Mouse (Mus musculus) limb, embryonic 11.5 days (tissue): Measurements from ENCODE around the gene B3gnt9. TPM values are rescaled to one million over a fixed set of nuclear protein-coding genes. Genes with fewer than 3 reads are reported as not detected.

Source experiments
- ATAC-seq: fragments of 200-750 bp; cut with Nextera tagmentation; 2 replicates; pipeline ENCODE4 v1.8.0; 2017; ENCODE audit warnings: low read depth; ENCODE audit not compliant: insufficient number of reproducible peaks, low FRiP score, low TSS enrichment
- DNase-seq: peaks from one replicate; pipeline ENCODE4 v3.0.0-alpha.2; 2015; ENCODE audit warnings: low spot score
- H3K27ac ChIP-seq: fragments of 300-500 bp; sonication (generic); replicated peaks from 2 replicates; pipeline ENCODE4 v1.5.1; 2014; ENCODE audit warnings: low read depth, mild to moderate bottlenecking, low read length
- H3K27me3 ChIP-seq: fragments of 300-500 bp; sonication (generic); 2 replicates; pipeline ENCODE4 v1.6.1; 2014; ENCODE audit warnings: mild to moderate bottlenecking, low read length, mixed read lengths; ENCODE audit not compliant: control insufficient read depth, insufficient read depth
- H3K36me3 ChIP-seq: fragments of 300-500 bp; sonication (generic); 2 replicates; pipeline ENCODE4 v1.6.1; 2014; ENCODE audit warnings: mild to moderate bottlenecking, low read length, moderate library complexity, mixed read lengths; ENCODE audit not compliant: control insufficient read depth, insufficient read depth
- H3K4me1 ChIP-seq: fragments of 300-500 bp; sonication (generic); 2 replicates; pipeline ENCODE4 v1.6.1; 2014; ENCODE audit warnings: low read length, mixed read lengths; ENCODE audit not compliant: control insufficient read depth, insufficient read depth
- H3K4me2 ChIP-seq: fragments of 300-500 bp; sonication (generic); 2 replicates; pipeline ENCODE4 v1.6.1; 2014; ENCODE audit warnings: low read depth, mild to moderate bottlenecking, moderate library complexity; ENCODE audit not compliant: severe bottlenecking
- H3K4me3 ChIP-seq: fragments of 300-500 bp; sonication (generic); 2 replicates; pipeline ENCODE4 v1.5.1; 2014; ENCODE audit warnings: low read depth, low read length
- H3K9ac ChIP-seq: fragments of 300-500 bp; sonication (generic); 2 replicates; pipeline ENCODE4 v1.6.1; 2014; ENCODE audit warnings: mild to moderate bottlenecking, low read length
- H3K9me3 ChIP-seq: fragments of 300-500 bp; sonication (generic); 2 replicates; pipeline ENCODE4 v1.6.1; 2016; ENCODE audit warnings: low read length; ENCODE audit not compliant: control insufficient read depth
- WGBS: fragments of 180-500 bp; shearing (Covaris S2); extraction: QIAGEN DNeasy Blood & Tissue Kit; methylation state at CpG from one replicate; pipeline ENCODE4 v1.1.7; 2014; 5-methylcytosine and 5-hydroxymethylcytosine counted together
- polyA plus RNA-seq: library from polyadenylated mRNA; unstranded; fragments of >200 nt; fragmentation: Nextera tagmentation; extraction: Ambion mirVana; gene quantifications from 2 replicates; pipeline ENCODE4 v1.2.1, GENCODE M21; 2014

B3gnt9 gene
- polyA plus RNA-seq, 1 experiment from 2014 or later, result 2.4 TPM

- 4% methylated on average over 30 of the region's 30 CpGs for WGBS
- Histone ChIP-seq H3K9ac (no peak overlapping the region), H3K27me3 (peaks cover 55% of the 10 kb centered on the region), H3K4me3 (peak overlapping the region; percentile 26), H3K9me3 (no peaks in the 10 kb centered on the region), H3K4me2 (peak overlapping the region; percentile 60), H3K4me1 (peaks cover 12% of the 10 kb centered on the region), H3K36me3 (no peaks in the 10 kb centered on the region), H3K27ac (no peak overlapping the region)
- ATAC-seq (peak; percentile 7; the same call in 1 of the 2 replicates), DNase-seq (peak; percentile 88)
Observed at GRCm38 (mm10) chr8:105259721-105260320, 4.9 kb upstream of the B3gnt9 start.

GRCm38 (mm10) chr8:105258911-105259720 is 4.2 kb upstream of the B3gnt9 start:
- H3K4me1 ChIP-seq, result peaks cover 11% of the 10 kb centered on the region
- peak; percentile 68 for DNase-seq
- ATAC-seq, result peak; percentile 11; the same call in 1 of the 2 replicates
- no peak overlapping the region for H3K27ac ChIP-seq
- peak overlapping the region; percentile 26 for H3K4me3 ChIP-seq
- 3% methylated on average over 55 of the region's 55 CpGs for WGBS
- peaks cover 52% of the 10 kb centered on the region for H3K27me3 ChIP-seq
- no peaks in the 10 kb centered on the region for H3K9me3 ChIP-seq
- H3K36me3 ChIP-seq, result no peaks in the 10 kb centered on the region
- no peak overlapping the region for H3K9ac ChIP-seq
- H3K4me2 ChIP-seq, result peak overlapping the region; percentile 60

GRCm38 (mm10) chr8:105257318-105258114 is 2.6 kb upstream of the B3gnt9 start:
- Histone ChIP-seq H3K4me3 (no peak overlapping the region), H3K27ac (no peak overlapping the region), H3K4me2 (no peak overlapping the region), H3K9ac (no peak overlapping the region), H3K36me3 (no peaks in the 10 kb centered on the region), H3K4me1 (peaks cover 11% of the 10 kb centered on the region), H3K27me3 (peaks cover 42% of the 10 kb centered on the region), H3K9me3 (no peaks in the 10 kb centered on the region)
- DNase-seq, result no peak
- ATAC-seq, result no peak
- 68% methylated on average over 7 of the region's 7 CpGs for WGBS

- Histone ChIP-seq H3K4me3 (peak overlapping the region; percentile 61), H3K36me3 (peaks cover 11% of the 10 kb centered on the region), H3K27me3 (peaks cover 27% of the 10 kb centered on the region), H3K4me2 (peak overlapping the region; percentile 98), H3K4me1 (peaks cover 8% of the 10 kb centered on the region), H3K9me3 (no peaks in the 10 kb centered on the region), H3K9ac (peak overlapping the region; percentile 68), H3K27ac (no peak overlapping the region)
- WGBS, result under 1% methylated on average over 67 of the region's 74 CpGs
- ATAC-seq (peak; percentile 79), DNase-seq (peak; percentile 95)
Observed at GRCm38 (mm10) chr8:105254152-105254965, 594 bp downstream of the B3gnt9 start.

- Histone ChIP-seq H3K36me3 (peaks cover 14% of the 10 kb centered on the region), H3K4me1 (peaks cover 6% of the 10 kb centered on the region), H3K9ac (no peak overlapping the region), H3K9me3 (no peaks in the 10 kb centered on the region), H3K27me3 (peaks cover 21% of the 10 kb centered on the region), H3K4me2 (peak overlapping the region; percentile 98), H3K4me3 (peak overlapping the region; percentile 61), H3K27ac (no peak overlapping the region)
- DNase-seq (no peak), ATAC-seq (peak; percentile 14; the same call in 1 of the 2 replicates)
- WGBS, result 39% methylated on average over 20 of the region's 20 CpGs
Observed at GRCm38 (mm10) chr8:105253766-105254151, 1.2 kb downstream of the B3gnt9 start.

- 88% methylated on average over 10 of the region's 10 CpGs for WGBS
- Histone ChIP-seq H3K4me3 (no peak overlapping the region), H3K4me2 (no peak overlapping the region)
Observed at GRCm38 (mm10) chr8:105252680-105253537, 2.0 kb downstream of the B3gnt9 start.

GRCm38 (mm10) chr8:105251954-105252353 is 3.0 kb downstream of the B3gnt9 start:
- Histone ChIP-seq H3K4me2 (no peak overlapping the region), H3K4me3 (no peak overlapping the region), H3K9me3 (no peaks in the 10 kb centered on the region), H3K36me3 (peaks cover 16% of the 10 kb centered on the region), H3K27me3 (peaks cover 7% of the 10 kb centered on the region; the same call in 1 of the 2 replicates), H3K27ac (no peak overlapping the region), H3K4me1 (peaks cover 5% of the 10 kb centered on the region; the same call in 1 of the 2 replicates), H3K9ac (no peak overlapping the region)
- DNase-seq, result no peak
- ATAC-seq, result no peak
- 96% methylated on average over 6 of the region's 6 CpGs for WGBS

More at GRCm38 (mm10) chr8:105252680-105253537, 2.0 kb downstream of the B3gnt9 start:
- no peak overlapping the region for H3K9ac ChIP-seq
- H3K36me3 ChIP-seq, result peaks cover 16% of the 10 kb centered on the region
- no peak for DNase-seq
- H3K27me3 ChIP-seq, result peaks cover 12% of the 10 kb centered on the region
- no peaks in the 10 kb centered on the region for H3K9me3 ChIP-seq
- peaks cover 5% of the 10 kb centered on the region; the same call in 1 of the 2 replicates for H3K4me1 ChIP-seq
- ATAC-seq, result no peak
- no peak overlapping the region for H3K27ac ChIP-seq
